Mouse (Mus musculus) limb, embryonic 14.5 days (tissue): ENCODE results near the gene Sec31a. TPM values are rescaled to one million over a fixed set of nuclear protein-coding genes. Genes with fewer than 3 reads are reported as not detected.
A peak's percentile ranks its signal among the peaks of the same experiment; 100 is the strongest.

Source experiments
- ATAC-seq: fragments of 200-750 bp; cut with Nextera tagmentation; 2 replicates; pipeline ENCODE4 v1.8.0; 2017; ENCODE audit warnings: low read depth, moderate number of reproducible peaks, moderate TSS enrichment; ENCODE audit not compliant: low FRiP score
- DNase-seq: peaks from one replicate; pipeline ENCODE4 v3.0.0-alpha.2; 2015; ENCODE audit warnings: low spot score
- H3K27ac ChIP-seq: fragments of 300-500 bp; sonication (generic); replicated peaks from 2 replicates; pipeline ENCODE4 v1.5.1; 2014; ENCODE audit warnings: low read depth, mild to moderate bottlenecking, low read length, moderate library complexity, mixed read lengths
- H3K27me3 ChIP-seq: fragments of 300-500 bp; sonication (generic); 2 replicates; pipeline ENCODE4 v1.6.1; 2014; ENCODE audit warnings: low read length, mixed read lengths; ENCODE audit not compliant: control insufficient read depth, insufficient read depth
- H3K36me3 ChIP-seq: fragments of 300-500 bp; sonication (generic); 2 replicates; pipeline ENCODE4 v1.6.1; 2014; ENCODE audit warnings: mild to moderate bottlenecking, low read length, moderate library complexity, mixed read lengths; ENCODE audit not compliant: control insufficient read depth, insufficient read depth
- H3K4me1 ChIP-seq: fragments of 300-500 bp; sonication (generic); 2 replicates; pipeline ENCODE4 v1.6.1; 2014; ENCODE audit warnings: antibody characterized with exemption, low read length, mixed read lengths; ENCODE audit not compliant: control insufficient read depth, insufficient read depth
- H3K4me2 ChIP-seq: fragments of 300-500 bp; sonication (generic); replicated peaks from 2 replicates; pipeline ENCODE4 v1.6.1; 2014; ENCODE audit warnings: low read depth, mild to moderate bottlenecking, low read length, moderate library complexity; ENCODE audit not compliant: severe bottlenecking
- H3K4me3 ChIP-seq: fragments of 300-500 bp; sonication (generic); replicated peaks from 2 replicates; pipeline ENCODE4 v1.5.1; 2014; ENCODE audit warnings: low read length
- H3K9ac ChIP-seq: fragments of 300-500 bp; sonication (generic); 2 replicates; pipeline ENCODE4 v1.6.1; 2014; ENCODE audit warnings: mild to moderate bottlenecking, low read depth, low read length, moderate library complexity; ENCODE audit not compliant: severe bottlenecking
- H3K9me3 ChIP-seq: fragments of 300-500 bp; sonication (generic); 2 replicates; pipeline ENCODE4 v1.6.1; 2016; ENCODE audit warnings: low read length; ENCODE audit not compliant: control insufficient read depth
- POLR2A ChIP-seq: fragments of 200-500 bp; IDR thresholded peaks from 2 replicates; pipeline ENCODE4 v1.8.0; 2012; ENCODE audit warnings: inconsistent platforms, mild to moderate bottlenecking, moderate library complexity, borderline replicate concordance; ENCODE audit not compliant: insufficient read depth, insufficient read length; ENCODE audit errors: extremely low read depth
- WGBS: fragments of 180-500 bp; shearing (Covaris S2); extraction: QIAGEN DNeasy Blood & Tissue Kit; methylation state at CpG from one replicate; pipeline ENCODE4 v1.1.7; 2014; 5-methylcytosine and 5-hydroxymethylcytosine counted together
- polyA plus RNA-seq, 2 experiments: library from polyadenylated mRNA; depleted of rRNA in 1 of 2; stranded (reverse) in 1 of 2; unstranded in 1 of 2; fragments of >200 nt; fragmentation: Nextera tagmentation in 1 of 2; extraction: Ambion mirVana in 1 of 2; gene quantifications; 2 replicates each; pipeline versions ENCODE4 v1.2.1 to v1.2.3; 2012 to 2014

Gene Sec31a
- polyA plus RNA-seq, 2 experiments: 268 to 320 TPM

GRCm38 (mm10) chr5:100424252-100424651 lies 8.2 kb upstream of the Sec31a start:
- Histone ChIP-seq H3K9me3 (no peaks in the 10 kb centered on the region), H3K4me3 (no peak overlapping the region), H3K27ac (no peak overlapping the region), H3K4me1 (peaks cover 20% of the 10 kb centered on the region), H3K27me3 (no peaks in the 10 kb centered on the region), H3K36me3 (peaks cover 83% of the 10 kb centered on the region), H3K9ac (no peak overlapping the region), H3K4me2 (peak overlapping the region; percentile 17; the same call in 1 of the 2 replicates)
- no peak for TF ChIP-seq POLR2A
- DNase-seq (no peak), ATAC-seq (no peak)
- WGBS: 82% methylated on average over 3 of the region's 3 CpGs

GRCm38 (mm10) chr5:100423626-100424025 lies 7.6 kb upstream of the Sec31a start:
- peaks cover 89% of the 10 kb centered on the region for H3K36me3 ChIP-seq
- no peak overlapping the region for H3K4me3 ChIP-seq
- no peaks in the 10 kb centered on the region for H3K27me3 ChIP-seq
- no peak for DNase-seq
- peaks cover 20% of the 10 kb centered on the region for H3K4me1 ChIP-seq
- no peak overlapping the region for H3K4me2 ChIP-seq
- ATAC-seq: no peak
- no peak overlapping the region for H3K9ac ChIP-seq
- WGBS: 72% methylated on average over 7 of the region's 7 CpGs
- H3K9me3 ChIP-seq: no peaks in the 10 kb centered on the region
- no peak for TF ChIP-seq POLR2A
- no peak overlapping the region for H3K27ac ChIP-seq

GRCm38 (mm10) chr5:100418861-100419260 lies 2.8 kb upstream of the Sec31a start:
- Histone ChIP-seq H3K4me3 (no peak overlapping the region), H3K27me3 (no peaks in the 10 kb centered on the region), H3K4me1 (peaks cover 12% of the 10 kb centered on the region), H3K4me2 (no peak overlapping the region), H3K9me3 (no peaks in the 10 kb centered on the region), H3K36me3 (peaks cover 56% of the 10 kb centered on the region), H3K27ac (no peak overlapping the region), H3K9ac (no peak overlapping the region)
- no peak for TF ChIP-seq POLR2A
- WGBS: 70% methylated on average over 4 of the region's 4 CpGs
- no peak for ATAC-seq
- no peak for DNase-seq

GRCm38 (mm10) chr5:100418077-100418476 lies 2.0 kb upstream of the Sec31a start:
- TF ChIP-seq POLR2A: no peak
- Histone ChIP-seq H3K9me3 (no peaks in the 10 kb centered on the region), H3K27ac (no peak overlapping the region), H3K4me1 (peaks cover 18% of the 10 kb centered on the region), H3K36me3 (peaks cover 48% of the 10 kb centered on the region), H3K4me2 (no peak overlapping the region), H3K4me3 (no peak overlapping the region), H3K27me3 (no peaks in the 10 kb centered on the region), H3K9ac (no peak overlapping the region)
- DNase-seq (no peak), ATAC-seq (no peak)
- 92% methylated on average over 2 of the region's 2 CpGs for WGBS

GRCm38 (mm10) chr5:100414474-100415196 lies 1.4 kb downstream of the Sec31a start:
- Histone ChIP-seq H3K9me3 (no peaks in the 10 kb centered on the region), H3K36me3 (peaks cover 24% of the 10 kb centered on the region), H3K4me2 (peak overlapping the region; percentile 63), H3K27ac (no peak overlapping the region), H3K4me3 (peak overlapping the region; percentile 92), H3K27me3 (no peaks in the 10 kb centered on the region), H3K4me1 (peaks cover 23% of the 10 kb centered on the region), H3K9ac (peak overlapping the region; percentile 86)
- DNase-seq: no peak
- no peak for TF ChIP-seq POLR2A
- 48% methylated on average over 11 of the region's 11 CpGs for WGBS
- ATAC-seq: no peak
